Mouse (Mus musculus) midbrain, postnatal 0 days (tissue): ENCODE results near the gene Gzmb. TPM values are rescaled to one million over a fixed set of nuclear protein-coding genes. Genes with fewer than 3 reads are reported as not detected.
"Not testable (repeated sequence)": the region's sequence is repeated elsewhere in the genome, so short reads cannot be mapped to it uniquely, and the experiment has no call there.

ENCODE experiments used
- ATAC-seq: fragments of 200-750 bp; cut with Nextera tagmentation; 2 replicates; pipeline ENCODE4 v1.8.0; 2017; ENCODE audit warnings: moderate number of reproducible peaks, mild to moderate bottlenecking, moderate TSS enrichment, moderate library complexity; ENCODE audit not compliant: low FRiP score
- DNase-seq: peaks from one replicate; pipeline ENCODE4 v3.0.0-alpha.2; 2015; ENCODE audit warnings: low spot score
- H3K27ac ChIP-seq: fragments of 300-500 bp; sonication (generic); 2 replicates; pipeline ENCODE4 v1.5.1; 2014; ENCODE audit warnings: low read depth, mild to moderate bottlenecking, low read length, mixed read lengths
- H3K27me3 ChIP-seq: fragments of 300-500 bp; sonication (generic); 2 replicates; pipeline ENCODE4 v1.6.1; 2014; ENCODE audit warnings: low read length, control low read depth, mixed read lengths; ENCODE audit not compliant: insufficient read depth
- H3K36me3 ChIP-seq: fragments of 300-500 bp; sonication (generic); 2 replicates; pipeline ENCODE4 v1.6.1; 2014; ENCODE audit warnings: low read length, control low read depth, mixed read lengths; ENCODE audit not compliant: insufficient read depth
- H3K4me1 ChIP-seq: fragments of 300-500 bp; sonication (generic); 2 replicates; pipeline ENCODE4 v1.6.1; 2014; ENCODE audit warnings: mild to moderate bottlenecking, control low read depth, antibody characterized with exemption, low read length, mixed read lengths; ENCODE audit not compliant: insufficient read depth
- H3K4me2 ChIP-seq: fragments of 300-500 bp; sonication (generic); 2 replicates; pipeline ENCODE4 v1.6.1; 2014; ENCODE audit warnings: low read depth, mild to moderate bottlenecking, low read length, mixed read lengths; ENCODE audit not compliant: poor library complexity, severe bottlenecking
- H3K4me3 ChIP-seq: fragments of 300-500 bp; sonication (generic); 2 replicates; pipeline ENCODE4 v1.5.1; 2014; ENCODE audit warnings: low read depth, mild to moderate bottlenecking, low read length, moderate library complexity
- H3K9ac ChIP-seq: fragments of 300-500 bp; sonication (generic); replicated peaks from 2 replicates; pipeline ENCODE4 v1.6.1; 2014; ENCODE audit warnings: mild to moderate bottlenecking, low read length, moderate library complexity, mixed read lengths; ENCODE audit not compliant: poor library complexity, severe bottlenecking
- H3K9me3 ChIP-seq: fragments of 300-500 bp; sonication (generic); 2 replicates; pipeline ENCODE4 v1.6.1; 2016; ENCODE audit warnings: low read length, control low read depth
- CTCF ChIP-seq: IDR thresholded peaks from 2 replicates; pipeline ENCODE4 v1.5.1; 2016; ENCODE audit warnings: antibody characterized with exemption, mild to moderate bottlenecking
- WGBS: fragments of 180-500 bp; shearing (Covaris S2); extraction: QIAGEN DNeasy Blood & Tissue Kit; methylation state at CpG from one replicate; pipeline ENCODE4 v1.1.7; 2014; 5-methylcytosine and 5-hydroxymethylcytosine counted together
- polyA plus RNA-seq: library from polyadenylated mRNA; unstranded; fragments of >200 nt; fragmentation: Nextera tagmentation; extraction: Ambion mirVana; gene quantifications from 2 replicates; pipeline ENCODE4 v1.2.1, GENCODE M21; 2015
- total RNA-seq: library from RNA; depleted of rRNA; stranded (reverse); fragments of >200 nt; gene quantifications from 2 replicates; pipeline ENCODE4 v1.2.3, GENCODE M21; 2014

Gzmb gene
- total and polyA plus RNA-seq, 2 experiments from 2014 or later: not detected

GRCm38 (mm10) chr14:56283816-56284215, 21.8 kb upstream of the Gzmb start:
- ATAC-seq: no peak
- H3K4me2 ChIP-seq: no peak overlapping the region
- no peaks in the 10 kb centered on the region for H3K36me3 ChIP-seq
- WGBS: 95% methylated on average over 1 of the region's 1 CpGs
- no peak for DNase-seq
- no peak for TF ChIP-seq CTCF
- no peak overlapping the region for H3K27ac ChIP-seq
- H3K27me3 ChIP-seq: no peaks in the 10 kb centered on the region
- H3K9ac ChIP-seq: no peak overlapping the region
- no peaks in the 10 kb centered on the region for H3K9me3 ChIP-seq
- H3K4me1 ChIP-seq: no peaks in the 10 kb centered on the region
- no peak overlapping the region for H3K4me3 ChIP-seq

- WGBS: 70% methylated on average over 5 of the region's 5 CpGs
- no peak for DNase-seq
Measured at GRCm38 (mm10) chr14:56281090-56281489, 19.0 kb upstream of the Gzmb start.

GRCm38 (mm10) chr14:56278691-56279090, 16.6 kb upstream of the Gzmb start:
- H3K9me3 ChIP-seq, ATAC-seq, H3K4me2 ChIP-seq, DNase-seq, H3K4me3 ChIP-seq, H3K27ac ChIP-seq, H3K27me3 ChIP-seq, H3K4me1 ChIP-seq, H3K36me3 ChIP-seq, H3K9ac ChIP-seq: not testable (repeated sequence)
- WGBS: 54% methylated on average over 7 of the region's 7 CpGs

More at GRCm38 (mm10) chr14:56281090-56281489, 19.0 kb upstream of the Gzmb start:
- no peaks in the 10 kb centered on the region for H3K27me3 ChIP-seq
- no peak overlapping the region for H3K9ac ChIP-seq
- H3K4me3 ChIP-seq: no peak overlapping the region
- H3K27ac ChIP-seq: no peak overlapping the region
- no peaks in the 10 kb centered on the region for H3K36me3 ChIP-seq
- no peaks in the 10 kb centered on the region for H3K4me1 ChIP-seq
- no peak for ATAC-seq
- TF ChIP-seq CTCF: no peak
- no peaks in the 10 kb centered on the region for H3K9me3 ChIP-seq
- no peak overlapping the region for H3K4me2 ChIP-seq

GRCm38 (mm10) chr14:56276096-56276495, 14.0 kb upstream of the Gzmb start:
- H3K27me3 ChIP-seq, H3K9ac ChIP-seq, H3K36me3 ChIP-seq, H3K4me3 ChIP-seq, H3K27ac ChIP-seq, ATAC-seq, H3K4me1 ChIP-seq, H3K4me2 ChIP-seq, DNase-seq, H3K9me3 ChIP-seq: not testable (repeated sequence)
- WGBS: 78% methylated on average over 7 of the region's 7 CpGs

- H3K4me1 ChIP-seq: no peaks in the 10 kb centered on the region
- no peak overlapping the region for H3K9ac ChIP-seq
- H3K27ac ChIP-seq: no peak overlapping the region
- H3K36me3 ChIP-seq: no peaks in the 10 kb centered on the region
- ATAC-seq: no peak
- H3K9me3 ChIP-seq: no peaks in the 10 kb centered on the region
- H3K4me3 ChIP-seq: no peak overlapping the region
- DNase-seq: no peak
- no peak overlapping the region for H3K4me2 ChIP-seq
- 81% methylated on average over 1 of the region's 1 CpGs for WGBS
- TF ChIP-seq CTCF: no peak
- H3K27me3 ChIP-seq: no peaks in the 10 kb centered on the region
Measured at GRCm38 (mm10) chr14:56266109-56266508, 4.0 kb upstream of the Gzmb start.

- no peak overlapping the region for H3K9ac ChIP-seq
- 0 out of 2 replicates have a peak, but pooled peaks have one; percentile 9 for TF ChIP-seq CTCF
- H3K27me3 ChIP-seq: no peaks in the 10 kb centered on the region
- DNase-seq (no peak), ATAC-seq (no peak)
- no peaks in the 10 kb centered on the region for H3K9me3 ChIP-seq
- no peak overlapping the region for H3K4me3 ChIP-seq
- H3K4me1 ChIP-seq: no peaks in the 10 kb centered on the region
- no peak overlapping the region for H3K4me2 ChIP-seq
- no peak overlapping the region for H3K27ac ChIP-seq
- H3K36me3 ChIP-seq: no peaks in the 10 kb centered on the region
Measured at GRCm38 (mm10) chr14:56240409-56240808, 21.7 kb downstream of the Gzmb start.
